23 mouse cellular contexts compared by ENCODE assay signal in the genomic region with DNA sequence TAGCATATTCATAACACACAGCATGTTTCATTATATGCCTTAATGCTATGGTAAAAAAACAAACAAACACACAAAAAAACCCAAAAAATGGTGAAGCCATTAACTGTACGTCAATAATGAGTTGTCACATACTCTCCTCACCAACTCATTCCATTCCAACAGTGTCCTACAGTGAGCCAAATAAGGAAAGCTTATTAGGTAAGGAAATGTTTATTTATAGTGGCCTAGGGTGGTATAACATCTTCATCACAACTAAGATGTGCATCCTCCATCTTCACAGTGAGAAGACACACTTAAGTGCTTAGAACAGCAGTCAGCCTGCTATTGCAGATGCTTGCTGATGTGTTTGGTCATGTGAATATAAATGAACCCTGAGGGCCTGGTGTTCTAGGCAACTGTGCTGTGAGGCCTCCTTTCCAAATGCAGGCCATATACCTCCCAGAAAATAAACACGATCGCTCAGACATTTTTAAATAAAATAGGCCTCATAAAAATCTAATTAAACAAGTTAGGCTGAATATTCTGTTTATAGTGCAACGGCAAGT.
DNase-seq lines count a peak whose midpoint lies in the region; ATAC-seq and TF ChIP-seq lines count a peak whose summit lies in the region.
"Had no signal": no experiment of that assay in that cellular context is flagged by ENCODE, and none has a peak within 500 bp of the region (broad histone marks: within the 10 kb centered on the region; RNA-seq: fewer than 3 reads in every experiment).

No protein-coding gene starts in this region.

- no peak overlapping the region for H3K27ac ChIP-seq in layer of hippocampus, adult 2 months
- H3K27ac ChIP-seq in neural tube, embryonic 12.5 days = no peak overlapping the region
- H3K27ac ChIP-seq in neural tube, embryonic 15.5 days (replicated peaks) = no peak overlapping the region
- peak overlapping the region; percentile 29; the same call in 1 of the 2 replicates for H3K27ac ChIP-seq in olfactory bulb, adult 2 months (ENCODE audit: insufficient read depth, low read depth, low read length)
- H3K27ac ChIP-seq: forebrain, embryonic 10.5 days; forebrain, embryonic 15.5 days; heart, embryonic 15.5 days; hindbrain, embryonic 10.5 days; hindbrain, embryonic 15.5 days had no signal

- TF ChIP-seq POLR2A in olfactory bulb, adult 2 months (IDR thresholded peaks at IDR 0.05; ENCODE audit: insufficient read depth, low read depth, low read length) = no peak

- TF ChIP-seq CTCF in layer of hippocampus, adult 2 months (conservative IDR thresholded peaks at IDR 0.05) = 0 out of 2 replicates have a peak, but pooled peaks have one; percentile 5
- no peak for TF ChIP-seq CTCF in olfactory bulb, adult 2 months (IDR thresholded peaks at IDR 0.05; ENCODE audit: insufficient read depth, low read depth, low read length)

- ATAC-seq in neural tube, embryonic 12.5 days (ENCODE audit: low FRiP score, low read depth) = peak; percentile 44; the same call in 1 of the 2 replicates
- no peak for ATAC-seq in neural tube, embryonic 15.5 days (ENCODE audit: low FRiP score)
- ATAC-seq: CD4-positive, CD25-positive, alpha-beta regulatory T cell, adult 4 months had no signal

- H3K27me3 ChIP-seq in neural tube, embryonic 12.5 days (replicated peaks) = no peaks in the 10 kb centered on the region
- H3K27me3 ChIP-seq in neural tube, embryonic 15.5 days (replicated peaks) = no peaks in the 10 kb centered on the region
- H3K27me3 ChIP-seq: forebrain, embryonic 15.5 days; heart, embryonic 12.5 days; heart, embryonic 15.5 days; hindbrain, embryonic 15.5 days had no signal

- no peak overlapping the region for H3K4me2 ChIP-seq in neural tube, embryonic 12.5 days (replicated peaks)
- no peak overlapping the region for H3K4me2 ChIP-seq in neural tube, embryonic 15.5 days
- H3K4me2 ChIP-seq: forebrain, embryonic 15.5 days; heart, embryonic 12.5 days; heart, embryonic 15.5 days; hindbrain, embryonic 15.5 days had no signal

- H3K9me3 ChIP-seq in neural tube, embryonic 12.5 days = no peaks in the 10 kb centered on the region
- no peaks in the 10 kb centered on the region for H3K9me3 ChIP-seq in neural tube, embryonic 15.5 days (replicated peaks)
- H3K9me3 ChIP-seq: forebrain, embryonic 10.5 days; forebrain, embryonic 15.5 days; heart, embryonic 12.5 days; heart, embryonic 15.5 days; hindbrain, embryonic 10.5 days; hindbrain, embryonic 15.5 days had no signal

- no peaks in the 10 kb centered on the region for H3K4me1 ChIP-seq in neural tube, embryonic 12.5 days
- H3K4me1 ChIP-seq in neural tube, embryonic 15.5 days = no peaks in the 10 kb centered on the region
- H3K4me1 ChIP-seq in olfactory bulb, adult 2 months (ENCODE audit: control insufficient read depth, insufficient read depth, low read length) = no peaks in the 10 kb centered on the region
- H3K4me1 ChIP-seq: heart, embryonic 12.5 days; heart, embryonic 15.5 days; hindbrain, embryonic 10.5 days; hindbrain, embryonic 15.5 days had no signal

- 78% methylated on average over 4 of the region's 4 CpGs for WGBS in neural tube, embryonic 12.5 days
- 61% methylated on average over 4 of the region's 4 CpGs for WGBS in neural tube, embryonic 15.5 days
- WGBS in olfactory bulb, adult 2 months = 81% methylated on average over 4 of the region's 4 CpGs

- no peak for DNase-seq in layer of hippocampus, adult 2 months (ENCODE audit: low spot score in 2 of 2)
- no peak for DNase-seq in layer of hippocampus, adult 18-20 months (ENCODE audit: low spot score in 2 of 2)
- DNase-seq in retina, postnatal 1 day = peak; percentile 72
- no peak for DNase-seq in adrenal gland, postnatal 14 days
- DNase-seq: adrenal gland, adult 2 months; adrenal gland, postnatal 25 days; cerebellum, adult 18-20 months; cerebellum, adult 9-10 months; cerebellum, postnatal 14 days; gastrocnemius, postnatal 25 days; heart, adult 18-20 months; heart, postnatal 10 days; heart, postnatal 36 days had no signal

- no peak overlapping the region for H3K9ac ChIP-seq in neural tube, embryonic 12.5 days
- no peak overlapping the region for H3K9ac ChIP-seq in neural tube, embryonic 15.5 days (replicated peaks)
- H3K9ac ChIP-seq: forebrain, embryonic 15.5 days; heart, embryonic 12.5 days; heart, embryonic 15.5 days; hindbrain, embryonic 15.5 days had no signal

- H3K36me3 ChIP-seq in neural tube, embryonic 12.5 days = no peaks in the 10 kb centered on the region
- H3K36me3 ChIP-seq in neural tube, embryonic 15.5 days = no peaks in the 10 kb centered on the region
- H3K36me3 ChIP-seq: forebrain, embryonic 10.5 days; forebrain, embryonic 15.5 days; heart, embryonic 12.5 days; heart, embryonic 15.5 days; hindbrain, embryonic 10.5 days; hindbrain, embryonic 15.5 days had no signal

- no peak overlapping the region for H3K4me3 ChIP-seq in layer of hippocampus, adult 2 months
- no peak overlapping the region for H3K4me3 ChIP-seq in neural tube, embryonic 12.5 days
- no peak overlapping the region for H3K4me3 ChIP-seq in neural tube, embryonic 15.5 days (replicated peaks)
- H3K4me3 ChIP-seq in olfactory bulb, adult 2 months (ENCODE audit: insufficient read depth, low read depth, low read length) = no peak overlapping the region
- H3K4me3 ChIP-seq: forebrain, embryonic 10.5 days; forebrain, embryonic 15.5 days; heart, embryonic 12.5 days; heart, embryonic 15.5 days; hindbrain, embryonic 10.5 days; hindbrain, embryonic 15.5 days had no signal
